Mouse (Mus musculus): ENCODE results near the gene Mylip.
A peak's percentile ranks its signal among the peaks of the same experiment; 100 is the strongest.

The Mylip gene

DNA sequence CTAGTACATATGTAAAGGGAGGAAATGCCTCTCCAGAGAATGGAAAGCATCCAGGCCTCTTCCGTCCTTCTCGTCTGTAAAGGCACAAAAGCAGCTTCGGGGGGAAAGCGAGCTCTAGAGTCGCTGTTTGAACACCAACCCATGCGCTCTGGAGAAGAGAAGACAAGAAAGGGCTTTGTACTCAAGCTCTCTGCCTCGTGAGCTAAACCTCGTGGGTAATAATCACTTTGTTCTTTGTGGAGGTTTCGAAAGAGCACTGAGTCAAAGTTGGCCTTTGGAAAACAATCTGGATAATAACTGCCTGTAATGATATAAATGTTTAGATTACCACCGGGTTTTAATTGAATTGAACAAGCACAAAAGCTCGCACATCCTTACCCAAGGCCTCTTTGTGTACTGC lies 39.7 kb downstream of the Mylip start:
- no peak for DNase-seq (ENCODE audit: low read depth)

- DNase-seq (ENCODE audit: low read depth): no peak
These were observed 47.6 kb downstream of the Mylip start for GRCm38 (mm10) chr13:45437134-45437533.

GRCm38 (mm10) chr13:45438853-45439252 lies 49.3 kb downstream of the Mylip start:
- no peak for DNase-seq (ENCODE audit: low read depth)

DNA sequence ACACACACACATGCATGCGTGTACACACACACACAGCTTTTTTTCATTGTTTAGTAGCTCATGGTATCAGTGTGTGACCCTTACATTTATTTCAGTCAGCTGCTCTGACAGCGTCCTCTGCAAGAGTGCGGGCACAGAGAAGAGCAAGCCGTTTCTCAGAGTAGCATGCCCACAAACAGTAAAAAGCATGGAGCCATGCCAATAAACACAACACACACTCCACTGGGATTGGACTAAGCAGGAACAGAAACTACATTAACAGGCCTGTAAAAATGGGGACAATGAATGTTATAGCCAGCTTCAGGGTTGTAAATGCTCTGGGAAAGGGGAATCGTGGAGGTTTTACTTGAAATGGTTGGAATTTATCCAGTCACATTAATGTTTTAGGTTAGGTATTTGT lies 50.7 kb downstream of the Mylip start:
- no peak for DNase-seq (ENCODE audit: low read depth)

DNA sequence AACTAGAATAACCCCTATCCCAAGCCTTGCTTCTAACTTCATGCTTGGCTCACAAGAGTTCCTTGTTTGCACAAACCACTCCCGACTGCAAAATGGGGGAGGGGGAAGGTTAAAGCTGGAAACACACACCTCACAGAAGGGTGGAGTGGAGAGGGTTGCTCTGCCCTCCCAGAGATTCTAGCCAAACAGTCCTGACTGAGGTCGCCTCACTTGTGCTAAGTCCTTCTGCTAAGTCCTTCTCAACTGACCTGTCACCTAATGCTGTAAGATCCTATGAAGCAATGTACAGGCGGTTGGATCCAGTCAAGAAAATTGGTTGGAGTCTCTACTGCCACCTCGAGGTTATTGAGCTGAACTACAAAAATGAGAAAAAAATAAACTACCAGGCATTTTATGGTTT lies 52.9 kb downstream of the Mylip start:
- DNase-seq (ENCODE audit: low read depth): peak; percentile 45

GRCm38 (mm10) chr13:45442918-45443535 lies 53.5 kb downstream of the Mylip start:
- peak; percentile 52 for DNase-seq (ENCODE audit: low read depth)

- DNase-seq (ENCODE audit: low read depth): no peak
These were observed 54.7 kb downstream of the Mylip start for GRCm38 (mm10) chr13:45444220-45444619.

DNA sequence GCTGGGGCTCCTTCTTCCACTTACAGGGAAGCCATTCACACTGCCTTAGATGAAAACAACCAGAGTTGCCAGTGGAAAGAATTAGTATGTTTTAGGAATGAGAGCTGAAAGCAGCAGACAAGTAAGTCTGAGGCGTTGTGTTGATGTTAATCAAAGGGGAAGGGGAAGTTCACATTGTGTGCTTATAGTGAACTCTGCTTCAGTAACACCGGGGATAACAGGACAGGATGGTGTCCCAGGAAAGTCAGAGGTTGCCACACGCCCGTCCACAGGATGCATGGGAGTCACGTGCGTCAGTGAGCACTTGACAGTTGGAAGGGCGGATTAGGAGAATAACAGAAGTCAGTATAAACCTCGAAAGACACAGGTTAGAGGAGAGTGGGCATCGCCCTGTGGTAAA lies 55.1 kb downstream of the Mylip start:
- DNase-seq (ENCODE audit: low read depth): no peak

DNA sequence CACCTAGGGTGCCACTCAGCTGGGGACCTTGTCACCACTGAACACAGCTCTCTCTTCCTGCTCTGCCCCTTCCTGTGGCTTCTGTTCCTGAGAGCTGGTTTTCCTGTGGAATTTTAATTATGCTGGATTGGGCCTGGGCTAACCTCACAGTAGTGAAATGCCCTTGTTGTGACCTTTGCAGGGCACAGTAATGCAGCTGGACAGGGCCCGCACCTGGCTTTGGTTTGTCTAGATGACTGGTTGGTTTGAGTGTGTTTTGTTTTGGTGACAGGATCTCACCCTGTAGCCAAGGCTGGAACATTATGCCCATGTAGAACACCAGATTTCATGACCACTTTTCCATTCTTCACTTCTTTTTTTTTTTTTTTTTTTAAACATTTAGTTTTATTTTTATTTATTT lies 57.1 kb downstream of the Mylip start:
- DNase-seq (ENCODE audit: low read depth): no peak

DNA sequence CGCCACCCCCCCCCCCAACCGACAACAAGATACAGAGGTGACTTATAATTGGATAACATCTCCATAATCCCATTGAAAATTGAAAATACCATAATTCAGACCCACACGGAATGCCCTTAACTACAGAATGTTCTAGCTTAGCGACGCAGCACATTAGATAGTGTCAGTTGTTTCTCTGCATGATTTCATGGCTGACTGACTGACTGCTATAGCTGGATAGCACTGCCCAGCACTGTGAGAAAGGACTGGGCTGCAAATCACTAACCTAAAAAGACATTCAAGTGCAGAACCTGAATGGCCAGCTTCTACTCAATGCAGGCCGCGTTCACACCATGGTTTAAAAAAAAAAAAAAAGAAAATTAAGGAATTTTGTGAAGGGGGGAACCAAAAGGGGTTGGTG lies 62.9 kb downstream of the Mylip start:
- no peak for DNase-seq (ENCODE audit: low read depth)

- DNase-seq (ENCODE audit: low read depth): no peak
These were observed 63.5 kb downstream of the Mylip start for GRCm38 (mm10) chr13:45453033-45453432.

DNA sequence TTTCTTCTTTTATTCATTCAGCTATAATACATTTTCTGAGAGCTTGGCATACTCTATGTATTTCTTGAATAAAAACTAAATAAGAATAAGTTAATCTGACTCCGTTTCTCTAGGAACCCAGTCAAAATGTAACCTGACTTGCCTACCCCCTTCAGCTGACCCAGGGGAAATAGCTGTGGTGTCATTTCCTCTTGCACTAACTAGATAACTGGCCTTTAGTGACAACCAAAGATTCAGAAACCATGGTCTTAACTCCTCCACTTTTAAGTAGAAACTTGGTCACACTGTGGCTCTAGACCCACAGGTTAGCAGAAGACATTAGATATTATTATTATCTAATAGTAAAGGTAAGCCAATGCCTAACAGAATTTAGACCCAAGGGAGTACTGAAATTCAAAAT lies 64.5 kb downstream of the Mylip start:
- DNase-seq (ENCODE audit: low read depth): no peak

DNA sequence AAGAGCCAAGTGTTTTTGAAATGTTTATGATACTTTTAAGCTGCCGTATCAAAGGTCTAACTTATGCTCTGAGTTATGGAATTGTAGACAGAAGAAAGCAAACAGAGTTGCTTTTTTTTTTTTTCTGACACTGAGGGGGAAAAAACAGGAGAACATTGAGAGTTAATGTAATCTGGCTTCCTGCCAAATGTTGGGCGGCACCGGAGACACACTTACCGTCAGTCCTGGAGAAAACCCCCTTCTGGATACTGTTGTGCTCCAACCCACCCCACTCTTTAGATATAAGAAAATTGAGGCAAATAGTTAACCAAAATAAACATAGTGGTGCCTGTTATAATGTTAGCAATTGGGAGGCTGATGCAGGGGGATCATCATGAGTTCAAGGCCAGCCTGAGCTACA lies 65.1 kb downstream of the Mylip start:
- DNase-seq (ENCODE audit: low read depth): no peak

GRCm38 (mm10) chr13:45455108-45455861 lies 65.7 kb downstream of the Mylip start:
- DNase-seq (ENCODE audit: low read depth): peak; percentile 50

GRCm38 (mm10) chr13:45455862-45456192 lies 66.3 kb downstream of the Mylip start:
- DNase-seq (ENCODE audit: low read depth): no peak

GRCm38 (mm10) chr13:45457459-45457858 lies 67.9 kb downstream of the Mylip start:
- no peak for DNase-seq (ENCODE audit: low read depth)

GRCm38 (mm10) chr13:45460177-45460576 lies 70.6 kb downstream of the Mylip start:
- no peak for DNase-seq (ENCODE audit: low read depth)

GRCm38 (mm10) chr13:45461370-45461958 lies 71.9 kb downstream of the Mylip start:
- DNase-seq (ENCODE audit: low read depth): no peak

Data from c-Kit-positive CD71-negative TER-119-negative erythroid progenitor cells, embryonic 14.5 days (primary cell).